Mouse (Mus musculus) cerebellum, postnatal 10 days (tissue): Measurements from ENCODE around the gene Mboat2.

Source experiments
- DNase-seq, 2 experiments: peaks; one replicate each; pipeline ENCODE4 v3.0.0; 2021; ENCODE audit warnings: mixed read lengths in 2 of 2

Mboat2 gene

DNA sequence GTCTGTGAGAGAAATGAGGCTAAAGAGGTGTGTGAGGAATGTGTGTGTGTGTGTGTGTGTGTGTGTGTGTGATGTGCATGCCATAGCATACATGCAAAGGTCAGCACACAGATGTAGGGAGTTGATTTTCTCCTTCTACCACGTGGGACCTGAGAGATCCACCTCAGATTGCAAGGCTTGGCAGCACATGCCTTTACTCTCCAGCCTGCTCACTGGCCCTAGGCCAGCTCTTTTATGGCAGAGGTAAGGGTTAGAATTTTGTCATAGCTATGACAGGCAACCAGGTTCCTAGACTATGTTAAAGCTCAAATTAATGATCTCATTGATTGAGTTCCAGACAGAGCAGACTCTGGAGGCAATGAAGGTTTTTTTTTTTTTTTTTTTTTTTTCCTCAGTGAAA, 33.1 kb downstream of the Mboat2 start:
- DNase-seq: peak; percentile 50 to 58

DNA sequence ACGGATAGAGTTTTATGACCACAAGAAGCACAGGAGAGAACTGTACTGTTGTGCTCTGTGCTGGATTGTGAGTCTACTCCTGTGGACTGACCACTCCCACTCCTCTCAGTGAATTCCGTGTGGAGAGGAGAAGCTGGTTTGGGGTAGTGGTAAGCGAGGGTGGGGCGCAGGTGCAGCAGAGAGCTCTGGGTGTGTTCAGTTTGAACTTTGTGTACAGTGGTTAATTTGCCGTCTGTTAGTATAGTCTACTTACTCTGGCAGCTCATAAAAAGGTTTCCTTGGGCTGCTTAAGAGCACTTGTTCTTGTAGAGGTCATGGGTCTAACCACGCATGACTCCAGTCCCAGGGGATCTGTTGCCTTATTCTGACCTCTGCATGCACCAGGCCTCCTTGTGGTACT, 36.0 kb downstream of the Mboat2 start:
- no peak for DNase-seq

DNA sequence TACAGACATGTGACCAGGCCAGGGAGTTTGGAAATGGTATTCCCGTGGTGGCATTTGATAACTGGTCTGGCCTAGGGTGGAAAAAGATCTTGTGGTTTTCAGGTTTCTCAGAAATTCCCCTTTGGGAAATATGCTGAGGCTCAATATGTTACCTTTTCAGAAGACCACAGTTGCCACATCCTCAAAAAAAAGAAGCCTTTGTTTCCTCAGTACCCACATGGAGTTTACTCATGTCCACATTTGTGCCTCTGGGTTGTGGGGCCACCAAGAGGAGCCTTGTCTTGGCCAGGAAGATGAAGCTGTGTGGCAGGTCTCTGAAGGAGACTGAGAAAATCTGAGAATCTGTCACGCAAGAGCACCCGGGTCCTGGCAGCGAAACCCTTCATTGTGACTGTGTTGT, 38.0 kb downstream of the Mboat2 start:
- no peak for DNase-seq

DNA sequence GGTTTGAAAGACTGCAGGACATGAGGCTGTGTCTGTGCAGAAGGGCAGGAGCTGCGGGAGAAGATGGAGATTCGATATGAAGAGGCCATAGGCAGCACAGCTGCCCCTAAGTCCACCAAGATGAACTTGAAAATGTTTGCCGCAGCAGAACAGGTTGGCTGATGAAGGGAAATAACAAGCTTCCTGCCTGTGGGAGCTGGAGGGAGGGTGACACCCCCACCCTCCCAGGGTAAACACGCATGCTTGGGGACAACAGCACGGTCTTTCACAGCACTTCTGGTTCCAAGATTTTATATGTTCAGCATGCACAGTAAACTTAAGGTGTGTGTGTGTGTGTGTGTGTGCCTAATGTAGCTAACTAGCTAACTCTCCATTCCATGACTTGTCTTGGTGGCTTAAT, 38.6 kb downstream of the Mboat2 start:
- DNase-seq: no peak

DNA sequence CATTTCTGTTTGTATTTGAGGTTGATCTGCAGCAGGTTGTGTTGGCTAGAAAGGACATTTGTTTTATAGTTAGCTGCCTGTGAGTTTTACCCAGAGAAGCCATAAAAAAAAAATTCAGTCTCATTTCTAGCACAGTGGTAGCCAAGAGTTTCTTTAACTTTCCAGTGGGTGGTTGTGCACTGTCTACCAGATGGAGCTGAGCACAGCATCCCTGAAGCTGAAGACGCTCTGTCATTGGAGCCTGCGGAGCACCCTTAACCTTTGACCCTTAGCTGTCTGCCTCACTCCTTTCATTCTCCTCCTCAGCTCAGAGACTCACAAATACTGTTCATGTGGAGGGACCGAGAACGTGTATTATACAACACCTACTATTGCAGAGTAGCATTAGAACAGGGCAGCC, 40.2 kb downstream of the Mboat2 start:
- DNase-seq: no peak

DNA sequence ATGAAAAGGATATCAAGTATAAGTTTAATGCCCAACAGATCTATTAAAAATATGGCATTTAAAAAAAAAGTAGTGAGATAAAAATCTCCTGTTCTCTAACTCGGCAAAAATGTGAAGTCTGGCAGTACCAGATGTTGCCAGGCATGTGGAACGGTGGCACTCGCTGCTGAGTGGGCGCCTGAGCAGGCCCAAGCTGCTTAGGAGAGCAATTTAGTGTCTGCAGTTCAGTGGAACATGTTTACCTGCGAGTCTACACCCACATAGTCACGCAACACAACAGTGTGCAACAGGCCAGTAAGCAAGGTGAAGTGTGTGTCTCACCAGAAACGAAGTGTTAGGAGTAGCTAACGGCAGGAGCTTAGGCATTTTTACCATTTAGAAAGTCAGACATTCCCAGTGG, 41.6 kb downstream of the Mboat2 start:
- DNase-seq: no peak

DNA sequence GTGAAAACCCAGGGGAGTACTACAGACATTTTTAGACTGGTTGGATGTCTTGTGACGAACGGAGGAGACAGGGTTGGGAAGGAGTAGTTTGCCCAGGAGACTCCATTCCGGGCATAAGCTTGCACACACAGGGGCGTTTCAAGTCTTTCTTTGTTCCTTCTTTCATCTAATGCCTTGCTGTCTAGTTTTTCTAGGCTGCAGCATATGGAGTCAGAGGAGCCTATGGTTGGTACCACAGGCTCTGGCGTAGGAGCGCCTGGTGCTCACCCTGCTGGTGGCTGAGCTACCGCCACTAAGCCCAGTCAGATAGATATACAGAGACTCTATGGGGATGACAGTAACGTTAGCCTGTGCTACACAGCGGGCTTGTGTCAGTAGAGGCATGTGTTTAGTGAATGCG, 42.0 kb downstream of the Mboat2 start:
- no peak for DNase-seq

DNA sequence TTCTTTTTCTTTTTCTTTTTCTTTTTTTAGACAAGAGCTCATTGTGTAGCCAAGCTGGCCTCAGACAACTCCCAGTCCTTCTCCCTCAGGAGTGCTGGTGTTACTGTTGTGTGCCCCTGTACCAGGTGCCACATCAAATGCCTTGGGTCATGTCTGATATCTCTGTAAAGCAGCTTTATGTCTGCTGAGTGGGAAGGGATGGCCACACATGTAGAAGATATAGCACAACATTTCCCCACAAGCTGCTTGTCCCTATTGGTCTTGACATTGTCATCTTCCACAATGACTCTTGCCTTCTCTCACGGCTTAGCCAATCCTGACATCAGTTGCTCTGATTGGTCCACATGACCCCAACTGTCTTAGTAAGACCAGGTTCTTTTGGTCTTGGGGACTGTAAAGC, 45.2 kb downstream of the Mboat2 start:
- DNase-seq: no peak

DNA sequence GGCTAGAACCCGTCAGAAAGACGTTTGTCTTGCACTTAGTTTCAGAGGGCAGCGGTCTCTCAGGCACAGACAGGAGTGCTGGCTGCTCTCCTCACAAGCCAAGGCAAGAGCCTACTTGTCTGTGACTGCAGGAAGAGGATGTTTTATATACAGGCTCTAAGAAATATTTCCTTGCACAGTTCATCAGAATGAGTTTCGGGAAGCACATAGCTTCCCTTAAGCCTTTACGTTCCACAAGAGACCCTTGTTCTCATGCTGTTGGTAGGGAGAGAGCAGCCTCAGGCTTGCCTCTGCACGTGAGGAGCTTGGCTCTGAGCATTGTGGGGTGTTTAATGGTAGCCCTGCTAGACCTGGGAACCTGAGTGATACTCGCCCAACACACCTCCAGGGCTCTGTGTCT, 46.6 kb downstream of the Mboat2 start:
- no peak for DNase-seq

DNA sequence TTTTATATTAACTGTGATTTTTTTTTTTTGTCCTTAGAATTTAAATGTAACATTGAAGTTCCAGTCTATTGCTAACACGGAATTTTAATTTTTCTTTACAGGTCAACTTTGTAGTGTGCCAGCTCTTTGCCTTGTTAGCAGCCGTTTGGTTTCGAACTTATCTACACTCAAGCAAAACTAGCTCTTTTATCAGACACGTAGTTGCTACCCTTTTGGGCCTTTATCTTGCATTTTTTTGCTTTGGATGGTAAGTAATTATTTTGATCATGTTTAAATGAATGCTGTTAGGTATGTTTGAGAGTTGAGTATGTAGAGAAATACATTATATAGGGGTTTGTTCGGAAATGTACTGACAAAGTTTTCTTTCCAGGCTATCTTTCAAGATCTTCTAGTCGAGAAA, 47.4 kb downstream of the Mboat2 start:
- no peak for DNase-seq

DNA sequence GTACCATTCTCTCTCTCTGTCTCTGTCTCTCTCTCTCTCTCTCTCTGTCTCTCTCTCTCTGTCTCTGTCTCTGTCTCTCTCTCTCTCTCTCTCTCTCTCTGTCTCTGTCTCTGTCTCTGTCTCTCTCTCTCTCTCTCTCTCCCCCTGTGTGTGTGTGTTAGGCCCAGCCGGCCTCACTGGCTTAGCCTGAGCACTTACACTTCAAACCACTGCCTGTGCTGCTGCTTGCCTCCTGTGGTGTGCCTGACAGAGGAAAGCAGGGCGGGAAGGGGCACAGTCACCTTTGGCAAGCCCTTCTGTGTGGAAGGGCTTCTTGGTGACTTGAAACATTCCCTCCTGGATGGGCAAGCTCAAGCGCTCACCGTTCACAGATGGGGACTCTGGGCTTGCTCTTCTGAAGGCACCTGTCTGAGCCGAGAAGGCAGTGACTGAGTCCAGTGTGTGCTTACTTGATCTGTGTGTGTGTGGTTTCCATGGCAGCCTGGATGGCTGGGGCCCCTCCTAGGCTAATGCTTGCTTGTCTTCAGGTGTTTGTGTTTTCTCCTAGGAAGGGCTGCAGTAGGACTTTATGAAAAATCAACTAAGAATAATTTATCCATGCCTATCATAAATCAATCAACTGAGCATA, 48.2 kb downstream of the Mboat2 start:
- no peak for DNase-seq

DNA sequence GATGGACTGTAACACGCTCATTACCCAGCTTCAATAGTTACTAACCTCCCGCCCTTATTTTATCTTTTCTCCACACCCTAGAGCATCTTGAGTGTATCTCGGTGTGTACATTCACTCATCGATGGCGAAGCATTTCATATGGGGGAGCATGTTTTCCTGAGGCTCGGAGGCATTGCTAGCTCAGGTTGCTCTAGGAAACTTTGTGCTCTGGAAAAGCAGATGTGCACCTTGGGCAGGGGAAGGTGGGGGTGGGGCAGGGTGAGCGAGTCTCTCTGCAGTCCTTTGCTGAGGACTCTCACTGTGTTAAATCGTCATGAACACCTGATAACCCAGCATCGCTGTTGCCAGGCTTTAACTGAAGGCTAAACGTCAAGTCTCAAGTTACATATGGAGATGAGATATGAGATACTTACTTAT, 48.9 kb downstream of the Mboat2 start:
- DNase-seq: no peak

DNA sequence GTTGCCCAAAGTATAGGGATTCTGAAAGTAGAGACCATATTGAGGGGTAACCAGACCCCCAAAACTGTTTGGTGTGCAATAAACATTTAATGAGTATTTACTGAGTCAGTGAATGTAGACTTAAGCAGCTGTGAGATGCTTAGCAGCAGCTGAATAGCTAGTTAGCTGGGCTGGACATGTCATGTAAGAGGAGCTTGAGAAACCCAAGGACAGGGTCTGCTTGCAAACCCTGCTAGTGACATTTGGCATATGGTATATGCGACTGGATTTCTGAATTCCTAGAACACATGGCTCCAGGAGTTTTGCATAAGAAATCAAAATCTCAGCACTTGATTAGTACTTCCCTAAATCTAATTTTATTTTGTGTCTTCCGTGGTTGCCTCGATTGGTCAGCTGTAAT, 52.6 kb downstream of the Mboat2 start:
- no peak for DNase-seq

DNA sequence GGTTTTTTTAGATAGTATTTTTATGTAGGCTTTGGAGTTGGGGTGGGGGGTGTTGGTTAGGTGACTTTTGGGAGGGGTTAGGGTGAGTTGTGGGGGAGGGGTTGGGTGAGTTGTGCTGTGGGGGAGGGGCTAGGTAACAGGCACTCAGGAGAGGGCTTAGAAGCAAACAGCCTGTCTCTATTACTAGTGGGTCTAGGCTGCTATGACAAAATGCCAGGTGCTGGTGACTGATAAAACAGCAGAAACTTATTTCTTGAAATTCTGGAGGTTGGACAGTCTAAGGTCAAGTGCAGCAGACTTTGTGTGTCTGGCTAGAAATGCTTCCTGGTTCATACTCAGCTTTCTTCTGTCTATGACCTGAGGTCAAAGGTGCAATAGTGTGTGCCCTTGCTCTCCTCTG, 56.1 kb downstream of the Mboat2 start:
- no peak for DNase-seq

DNA sequence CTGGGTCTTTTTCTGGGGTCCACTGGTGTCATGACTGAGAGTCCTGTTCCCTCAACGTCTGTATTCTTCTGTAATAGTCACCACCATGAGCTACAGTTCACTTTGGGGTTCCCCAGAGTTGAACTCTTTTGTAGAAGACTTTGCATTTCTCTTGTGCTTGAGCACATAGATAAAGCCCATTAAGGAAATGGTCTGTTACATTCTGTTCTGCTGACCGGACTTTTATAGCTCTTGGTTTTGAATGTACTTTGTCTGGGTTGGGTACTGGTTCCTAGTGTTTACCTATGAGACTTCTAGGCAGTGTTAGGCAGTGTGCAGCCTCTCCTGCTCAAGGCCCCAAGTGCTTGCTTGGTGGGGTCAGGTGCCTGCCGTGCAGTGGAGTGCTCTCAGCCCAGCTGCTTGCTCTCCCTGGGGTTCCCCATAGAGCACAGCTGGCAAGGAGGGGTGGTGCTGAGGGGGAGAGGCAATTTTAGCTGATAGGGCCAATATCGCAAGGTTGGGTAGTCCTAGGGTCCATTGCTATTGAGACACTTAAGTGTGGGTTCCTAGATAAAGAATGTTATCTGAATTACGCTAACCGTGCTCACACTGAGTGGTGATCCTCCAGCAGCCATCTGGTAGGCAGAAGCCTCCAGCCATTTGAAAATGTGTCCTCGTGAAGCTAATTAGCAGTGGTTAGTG, 58.8 kb downstream of the Mboat2 start:
- no peak for DNase-seq

DNA sequence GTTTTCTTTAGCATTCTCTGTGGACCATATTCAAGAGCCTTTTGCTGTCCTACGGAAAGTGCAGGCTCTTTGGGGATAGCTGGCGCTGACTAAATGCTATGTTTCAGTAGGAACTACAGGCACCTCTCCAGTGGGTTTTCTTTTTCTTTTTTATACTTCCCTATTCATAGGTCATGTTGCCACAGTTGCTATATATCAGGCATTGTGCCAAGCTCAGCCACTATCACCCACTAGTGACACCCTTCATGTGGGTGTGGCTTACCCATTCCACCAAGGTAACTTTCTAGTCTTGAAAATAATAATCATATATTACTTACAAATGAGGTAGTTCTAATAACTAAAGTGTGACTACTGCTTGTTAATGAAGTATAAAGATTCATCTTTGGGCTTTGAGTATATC, 59.5 kb downstream of the Mboat2 start:
- DNase-seq: no peak

DNA sequence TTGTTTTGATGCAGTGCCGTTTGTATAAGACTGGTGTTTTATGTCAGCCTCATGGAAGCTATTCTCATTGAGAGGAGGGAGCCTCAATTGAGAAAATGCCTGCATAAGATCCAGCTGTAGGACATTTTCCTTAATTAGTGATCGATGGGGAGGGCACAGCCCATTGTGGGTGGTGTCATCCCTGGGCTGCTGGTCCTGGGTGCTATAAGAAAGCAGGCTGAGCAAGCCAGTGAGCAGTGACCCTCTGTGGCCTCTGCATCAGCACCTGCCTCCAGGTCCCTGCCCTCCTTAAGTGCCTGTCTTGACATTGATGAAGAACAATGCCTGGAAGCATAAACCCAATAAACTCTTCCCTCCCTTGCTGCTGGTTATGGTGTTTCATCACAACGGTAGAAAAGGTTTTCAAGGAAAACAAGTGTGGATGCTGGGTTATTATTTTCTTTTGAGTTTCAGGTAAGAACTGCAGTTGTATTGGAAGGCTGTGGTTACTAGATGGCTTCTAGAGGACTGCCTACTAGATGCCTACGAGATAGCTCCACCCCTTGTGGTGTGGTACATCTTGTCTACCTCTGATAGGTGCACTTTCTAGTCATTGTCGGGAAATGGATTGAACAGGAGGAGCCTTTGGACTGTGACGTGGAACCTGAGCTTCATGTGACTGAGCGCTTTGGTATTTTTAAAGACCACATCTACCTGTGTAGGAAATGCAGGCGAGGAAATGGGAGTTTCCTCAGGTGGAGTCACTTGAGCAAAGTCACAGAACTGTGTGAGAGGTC, 60.2 kb downstream of the Mboat2 start:
- DNase-seq: no peak

DNA sequence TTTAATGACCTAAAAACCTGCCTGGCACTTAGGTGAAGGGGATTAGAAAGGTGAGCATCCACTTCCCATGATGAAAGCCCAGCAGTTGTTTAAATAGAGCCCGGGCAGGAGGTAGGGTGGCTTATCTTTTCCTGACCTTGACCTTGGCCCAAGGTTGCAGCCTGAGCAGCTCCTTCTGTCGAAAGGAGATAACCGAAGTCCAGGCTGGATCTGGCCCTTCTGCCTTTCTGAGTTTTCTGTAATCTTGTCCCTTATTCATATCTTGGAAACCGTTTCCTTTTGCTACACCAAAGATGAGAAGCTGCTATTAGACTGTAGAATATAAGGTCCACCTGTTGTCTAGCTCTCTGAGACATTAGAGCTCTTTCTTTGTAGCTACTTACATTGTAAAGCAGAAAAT, 61.9 kb downstream of the Mboat2 start:
- DNase-seq: no peak

DNA sequence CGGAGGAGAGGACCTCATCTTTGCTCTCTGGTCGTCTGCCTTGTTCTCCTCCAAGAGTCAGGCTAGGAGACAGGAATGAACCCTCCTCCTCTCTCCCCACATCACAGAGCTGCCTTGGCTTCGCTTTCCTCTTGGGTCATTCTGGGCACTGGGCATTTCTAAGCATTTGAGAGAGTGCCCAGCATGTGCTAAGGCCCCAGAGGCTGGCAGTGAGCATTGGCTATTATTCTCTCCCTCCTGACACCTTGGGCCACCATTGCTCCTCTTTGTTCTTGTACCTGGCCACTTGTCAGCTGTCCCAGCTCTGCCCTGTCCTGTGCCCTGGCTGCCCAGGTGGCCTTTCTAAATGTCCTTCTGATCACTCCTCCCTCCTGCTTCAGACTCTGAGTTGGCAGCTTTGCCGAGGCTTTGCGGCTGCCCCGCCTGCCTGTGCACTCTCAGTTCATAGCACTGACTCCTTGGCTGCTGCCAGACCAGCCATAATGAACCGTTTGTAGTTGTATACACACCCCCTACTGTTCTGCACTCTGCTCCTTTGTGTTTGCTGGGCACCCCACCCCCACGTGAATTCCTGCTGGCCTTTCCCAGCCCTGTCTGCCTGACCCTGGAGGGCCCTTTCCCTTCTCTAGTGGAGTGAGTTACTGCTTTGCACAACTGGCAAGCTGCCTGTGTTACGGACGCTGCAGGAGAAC, 63.2 kb downstream of the Mboat2 start:
- peak; percentile 70 to 75 for DNase-seq

DNA sequence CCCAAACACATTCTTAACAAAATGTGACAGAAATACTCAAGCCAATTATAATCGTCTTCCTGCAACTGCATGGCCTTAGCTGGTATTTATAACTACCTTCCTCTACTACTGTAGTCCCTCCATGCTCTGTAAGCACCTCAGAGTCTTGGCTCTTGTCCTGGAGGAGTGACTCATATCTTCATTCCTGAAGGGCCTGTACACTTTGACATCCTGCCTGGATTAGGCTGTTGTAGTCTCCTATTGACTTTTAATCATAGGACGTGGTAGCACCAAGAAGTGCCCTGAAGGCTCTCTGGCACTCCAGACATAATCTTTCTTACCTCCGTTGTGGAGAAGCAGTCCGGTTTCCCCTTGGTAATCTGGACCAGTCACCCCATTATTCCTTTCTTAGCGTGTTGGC, 64.7 kb downstream of the Mboat2 start:
- no peak for DNase-seq

DNA sequence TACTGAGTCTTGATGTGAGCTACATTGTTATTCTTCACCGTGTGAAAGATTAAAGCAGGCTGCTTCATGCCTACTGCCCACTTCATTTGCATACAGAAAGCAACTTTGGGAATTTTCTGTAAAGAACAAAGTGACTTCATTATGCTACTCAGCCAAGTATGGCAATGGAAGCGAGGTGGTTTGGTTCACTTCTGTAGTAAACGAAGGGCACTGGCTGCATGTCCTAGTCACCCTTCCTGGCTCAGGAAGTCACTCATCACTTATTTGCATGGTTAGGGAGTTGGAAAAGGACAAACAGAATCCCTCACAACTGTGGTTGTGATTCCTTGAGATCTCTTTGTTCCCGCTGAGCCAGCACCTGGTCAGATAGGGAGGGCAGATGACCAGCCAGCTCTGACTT, 66.7 kb downstream of the Mboat2 start:
- no peak for DNase-seq

DNA sequence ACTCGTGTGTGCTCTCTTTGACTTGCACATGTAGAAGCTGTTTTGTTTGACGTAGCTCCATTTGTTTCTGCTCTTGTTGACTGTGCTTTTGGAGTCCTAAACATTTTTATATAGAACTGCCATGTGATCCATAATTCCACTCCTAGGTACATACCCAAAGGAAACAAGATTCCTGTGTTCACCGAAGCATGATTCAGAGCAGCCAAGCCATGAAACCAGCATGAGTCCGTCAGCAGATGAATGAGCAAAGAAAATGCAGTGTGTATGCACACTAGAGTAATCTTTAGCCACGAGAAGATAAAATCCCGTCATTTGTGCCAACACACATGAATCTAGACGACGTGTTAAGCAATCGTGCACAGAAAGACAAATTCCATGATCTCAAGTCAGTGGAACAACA, 67.5 kb downstream of the Mboat2 start:
- DNase-seq: no peak

DNA sequence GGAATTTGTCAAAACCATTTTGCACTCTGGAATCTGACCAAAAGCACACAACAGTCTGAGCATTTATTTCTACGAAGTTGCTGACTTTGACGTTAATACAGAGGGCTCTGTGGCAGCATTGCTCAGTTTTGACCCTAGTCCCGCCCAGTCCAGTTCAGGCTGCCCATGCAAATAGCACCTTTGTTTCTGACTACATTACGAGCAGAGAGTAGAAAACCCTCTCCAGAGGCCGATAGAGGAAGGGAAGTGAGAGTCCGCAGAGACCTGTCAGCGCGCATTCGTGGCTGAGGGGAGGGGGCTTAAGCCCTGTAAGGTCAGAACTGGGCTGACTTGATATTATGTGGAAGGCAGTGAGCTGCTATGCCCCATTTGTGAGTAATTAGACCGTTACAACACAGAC, 69.0 kb downstream of the Mboat2 start:
- DNase-seq: no peak

DNA sequence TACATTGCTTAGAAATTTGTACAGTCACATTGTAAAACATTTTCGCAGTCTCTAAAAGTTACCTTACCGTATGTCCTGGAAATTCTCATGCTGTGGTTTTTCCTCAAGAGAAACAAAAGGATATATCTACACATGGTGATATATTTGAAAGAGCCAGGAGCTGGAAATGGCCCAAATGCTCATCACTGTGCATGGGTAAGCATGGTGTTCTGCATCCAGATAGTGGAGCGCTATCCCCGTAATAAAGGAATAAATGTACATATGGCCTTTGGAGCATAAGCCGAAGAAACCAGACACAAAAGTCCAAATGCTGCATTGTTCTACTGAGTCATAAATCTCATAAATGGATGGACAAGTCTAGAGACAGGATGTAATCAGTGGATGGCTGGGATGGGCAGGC, 72.1 kb downstream of the Mboat2 start:
- peak; percentile 43 to 54 for DNase-seq
